Mouse (Mus musculus): Measurements from ENCODE around the gene Lrrc31. TPM values are rescaled to one million over a fixed set of nuclear protein-coding genes. Genes with fewer than 3 reads are reported as not detected.
"Not testable (repeated sequence)": the region's sequence is repeated elsewhere in the genome, so short reads cannot be mapped to it uniquely, and the experiment has no call there.

Gene Lrrc31
- not detected for total RNA-seq (2018; cell fraction: chromatin; rRNA removed)
- total RNA-seq (2018; cell fraction: cytosol; rRNA removed) = not detected
- not detected for total RNA-seq (2018; cell fraction: nucleus; rRNA removed)
- polyA plus RNA-seq (2018) = not detected in 3 replicates

DNA sequence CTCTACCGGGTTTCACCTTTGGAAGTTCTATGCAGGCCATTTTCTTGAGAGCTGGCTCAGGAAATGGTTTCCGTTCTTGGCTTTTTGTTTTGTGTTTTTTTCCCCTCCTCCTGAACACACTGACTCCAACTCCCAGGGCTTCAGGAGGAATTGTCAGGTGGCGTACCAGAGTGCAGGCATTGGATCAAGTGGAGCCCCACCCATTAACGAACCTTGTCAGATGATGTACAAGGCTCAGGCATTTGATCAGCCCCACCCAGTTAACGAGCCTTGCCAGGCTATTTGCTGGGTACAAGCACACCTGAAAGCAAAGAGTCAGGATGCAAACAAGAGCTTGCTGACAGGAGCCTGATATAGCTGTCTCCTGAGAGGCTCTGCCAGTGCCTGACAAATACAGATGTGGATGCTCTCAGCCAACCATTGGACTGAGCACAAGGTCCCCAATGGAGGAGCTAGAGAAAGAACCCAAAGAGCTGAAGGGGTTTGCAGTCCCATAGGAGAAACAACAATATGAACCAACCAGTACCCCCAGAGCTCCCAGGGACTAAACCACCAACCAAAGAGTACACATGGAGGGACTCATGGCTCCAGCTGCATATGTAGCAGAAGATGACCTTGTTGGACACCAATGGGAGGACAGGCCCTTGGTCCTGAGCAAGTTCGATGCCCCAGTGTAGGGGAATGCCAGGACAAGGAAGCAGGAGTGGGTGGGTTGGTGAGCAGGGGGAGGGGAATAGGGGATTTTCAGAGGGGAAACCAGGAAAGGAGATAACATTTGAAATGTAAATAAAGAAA lies at the start of gene Lrrc31:
Lrrc31 (minus strand) TSS at position 133 of the 795 bp plus-strand sequence.
- H3K4me3 ChIP-seq (ENCODE audit: inconsistent target); H3K27ac ChIP-seq; H3K79me2 ChIP-seq (ENCODE audit: inconsistent target); H3K36me3 ChIP-seq (ENCODE audit: inconsistent target): not testable (repeated sequence)
- 84% methylated on average over 6 of the region's 6 CpGs for WGBS (ENCODE audit: missing documents)

- WGBS (ENCODE audit: missing documents) = 92% methylated on average over 9 of the region's 9 CpGs
- Histone ChIP-seq H3K36me3 (ENCODE audit: inconsistent target) (no peaks in the 10 kb centered on the region), H3K4me3 (ENCODE audit: inconsistent target) (no peak overlapping the region), H3K27ac (no peak overlapping the region), H3K79me2 (ENCODE audit: inconsistent target) (no peaks in the 10 kb centered on the region)
These were observed 48.7 kb upstream of the Lrrc31 start for GRCm38 (mm10) chr3:30748316-30748715.

DNA sequence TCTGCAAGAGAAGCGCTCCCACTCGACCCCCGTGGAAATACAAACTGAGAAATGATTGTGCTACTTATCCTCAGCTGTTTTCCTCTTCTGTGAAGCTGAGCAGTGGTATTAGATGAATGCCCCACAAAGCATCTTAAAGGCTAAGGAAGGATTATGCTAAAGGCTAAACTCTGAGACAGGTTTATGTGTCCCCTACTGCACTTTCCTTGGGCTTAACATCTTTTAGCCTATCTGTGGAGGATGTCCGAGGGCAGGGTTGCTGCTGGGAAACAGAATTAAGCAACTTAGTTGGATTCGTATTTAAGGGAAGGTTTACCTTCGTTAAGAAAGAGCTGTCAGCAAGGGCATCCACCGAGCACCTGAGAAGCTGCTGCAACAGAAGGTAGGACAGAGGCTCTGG lies 46.4 kb upstream of the Lrrc31 start, which contains the start of gene Samd7:
Samd7 (plus strand) TSS at position 288 of the 400 bp plus-strand sequence.
- Histone ChIP-seq H3K79me2 (ENCODE audit: inconsistent target) (no peaks in the 10 kb centered on the region), H3K4me3 (ENCODE audit: inconsistent target) (no peak within 1 kb of the TSS), H3K27ac (no peak within 1 kb of the TSS), H3K36me3 (ENCODE audit: inconsistent target) (no peaks in the 10 kb centered on the region)
- WGBS (ENCODE audit: missing documents) = 75% methylated on average over 7 of the region's 7 CpGs

GRCm38 (mm10) chr3:30742891-30743290 lies 43.2 kb upstream of the Lrrc31 start:
- no peaks in the 10 kb centered on the region for H3K79me2 ChIP-seq (ENCODE audit: inconsistent target)
- no peak overlapping the region for H3K4me3 ChIP-seq (ENCODE audit: inconsistent target)
- H3K36me3 ChIP-seq (ENCODE audit: inconsistent target) = no peaks in the 10 kb centered on the region
- 88% methylated on average over 7 of the region's 7 CpGs for WGBS (ENCODE audit: missing documents)
- no peak overlapping the region for H3K27ac ChIP-seq

DNA sequence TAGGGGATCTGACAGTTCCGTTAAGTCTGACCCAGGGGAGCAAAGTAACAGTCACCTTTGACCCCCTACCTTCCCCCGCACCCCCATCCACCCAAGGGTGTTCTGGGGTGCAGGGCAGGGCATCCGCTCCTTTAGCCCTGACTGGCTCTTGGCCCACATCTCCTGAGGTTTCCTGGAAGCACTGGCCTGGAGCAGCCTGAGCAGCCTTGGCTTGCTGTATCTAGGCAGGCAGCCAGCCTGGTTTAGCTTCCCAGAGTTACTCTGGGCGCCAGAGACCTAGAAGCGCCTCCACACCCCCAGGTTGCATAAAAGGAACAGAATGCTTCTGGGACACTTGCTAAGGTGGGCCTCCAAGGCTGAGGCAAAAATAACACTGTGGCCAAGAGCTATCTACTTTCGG lies 41.7 kb upstream of the Lrrc31 start:
- Histone ChIP-seq H3K36me3 (ENCODE audit: inconsistent target) (no peaks in the 10 kb centered on the region), H3K27ac (no peak overlapping the region), H3K4me3 (ENCODE audit: inconsistent target) (no peak overlapping the region), H3K79me2 (ENCODE audit: inconsistent target) (no peaks in the 10 kb centered on the region)
- 90% methylated on average over 6 of the region's 6 CpGs for WGBS (ENCODE audit: missing documents)

DNA sequence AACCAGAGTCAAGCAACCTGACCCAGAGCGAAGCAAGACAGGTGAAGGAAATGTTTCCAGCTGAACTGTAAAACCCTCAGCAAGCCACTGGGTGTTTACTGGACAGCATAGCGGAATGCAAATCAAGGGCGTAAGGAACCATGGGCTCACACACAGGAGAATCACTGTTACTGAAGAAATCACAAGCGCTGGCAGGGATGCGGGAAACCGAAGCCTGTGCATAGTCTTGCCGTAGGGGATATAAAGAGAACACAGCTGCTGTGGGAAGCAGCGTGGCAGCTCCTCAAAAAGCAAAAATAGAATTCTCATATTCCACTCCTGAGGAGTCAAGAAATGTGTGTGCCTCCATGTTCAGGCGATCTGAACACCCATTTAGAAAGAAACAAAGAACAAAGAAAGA lies 37.2 kb upstream of the Lrrc31 start:
- H3K4me3 ChIP-seq (ENCODE audit: inconsistent target) = no peak overlapping the region
- no peaks in the 10 kb centered on the region for H3K79me2 ChIP-seq (ENCODE audit: inconsistent target)
- no peaks in the 10 kb centered on the region for H3K36me3 ChIP-seq (ENCODE audit: inconsistent target)
- H3K27ac ChIP-seq = no peak overlapping the region
- 93% methylated on average over 9 of the region's 9 CpGs for WGBS (ENCODE audit: missing documents)

DNA sequence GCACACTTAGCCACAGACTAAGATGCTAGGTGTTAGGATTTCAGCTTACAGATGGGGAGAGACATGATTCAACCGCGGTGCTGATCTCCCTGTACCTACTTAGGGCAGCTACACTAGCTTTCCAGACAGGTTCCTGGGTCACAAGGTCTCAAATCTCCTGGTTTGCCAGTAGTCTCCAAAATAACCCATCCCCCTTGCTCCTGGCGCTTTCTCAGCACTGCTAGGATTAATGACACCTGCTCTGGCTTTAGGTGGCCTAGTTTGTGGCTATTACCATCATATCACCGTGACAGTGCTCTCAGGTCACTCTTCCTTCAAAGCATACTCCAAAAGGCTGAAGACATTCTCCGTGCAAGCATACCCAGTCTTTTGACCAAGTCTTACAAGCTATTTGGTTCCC lies 29.4 kb upstream of the Lrrc31 start:
- no peaks in the 10 kb centered on the region for H3K79me2 ChIP-seq (ENCODE audit: inconsistent target)
- H3K4me3 ChIP-seq (ENCODE audit: inconsistent target) = no peak overlapping the region
- H3K36me3 ChIP-seq (ENCODE audit: inconsistent target) = no peaks in the 10 kb centered on the region
- H3K27ac ChIP-seq = no peak overlapping the region
- 86% methylated on average over 5 of the region's 5 CpGs for WGBS (ENCODE audit: missing documents)

- Histone ChIP-seq H3K4me3 (ENCODE audit: inconsistent target) (no peak overlapping the region), H3K36me3 (ENCODE audit: inconsistent target) (no peaks in the 10 kb centered on the region), H3K79me2 (ENCODE audit: inconsistent target) (no peaks in the 10 kb centered on the region), H3K27ac (no peak overlapping the region)
- 76% methylated on average over 4 of the region's 4 CpGs for WGBS (ENCODE audit: missing documents)
These were observed 27.6 kb upstream of the Lrrc31 start for GRCm38 (mm10) chr3:30727209-30727608.

DNA sequence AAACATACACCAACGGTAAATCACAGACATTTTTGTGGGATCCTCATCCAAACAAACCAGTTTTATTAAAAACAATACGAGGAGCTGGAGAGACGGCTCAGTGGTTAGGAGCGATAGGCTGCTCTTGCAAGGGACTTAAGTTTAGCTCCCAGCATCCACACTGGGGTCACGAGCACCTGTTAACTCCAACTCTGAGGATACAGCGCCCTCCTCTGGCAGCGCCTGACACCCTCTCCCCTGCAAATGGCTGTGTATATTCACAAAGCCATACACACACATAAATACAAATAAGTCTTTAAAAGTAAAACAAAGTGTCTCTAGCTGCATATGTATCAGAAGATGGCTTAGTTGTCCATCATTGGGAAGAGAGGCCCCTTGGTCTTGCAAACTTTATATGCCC lies 25.9 kb upstream of the Lrrc31 start:
- Histone ChIP-seq H3K4me3 (ENCODE audit: inconsistent target) (no peak overlapping the region), H3K79me2 (ENCODE audit: inconsistent target) (no peaks in the 10 kb centered on the region), H3K27ac (no peak overlapping the region), H3K36me3 (ENCODE audit: inconsistent target) (no peaks in the 10 kb centered on the region)
- WGBS (ENCODE audit: missing documents) = 81% methylated on average over 7 of the region's 7 CpGs

GRCm38 (mm10) chr3:30724848-30725465 lies 25.3 kb upstream of the Lrrc31 start:
- Histone ChIP-seq H3K4me3 (ENCODE audit: inconsistent target) (no peak overlapping the region), H3K79me2 (ENCODE audit: inconsistent target) (no peaks in the 10 kb centered on the region), H3K27ac (no peak overlapping the region), H3K36me3 (ENCODE audit: inconsistent target) (no peaks in the 10 kb centered on the region)
- WGBS (ENCODE audit: missing documents) = 68% methylated on average over 10 of the region's 10 CpGs

GRCm38 (mm10) chr3:30724105-30724824 lies 24.6 kb upstream of the Lrrc31 start:
- no peak overlapping the region for H3K27ac ChIP-seq
- no peaks in the 10 kb centered on the region for H3K36me3 ChIP-seq (ENCODE audit: inconsistent target)
- no peaks in the 10 kb centered on the region for H3K79me2 ChIP-seq (ENCODE audit: inconsistent target)
- 91% methylated on average over 10 of the region's 10 CpGs for WGBS (ENCODE audit: missing documents)
- no peak overlapping the region for H3K4me3 ChIP-seq (ENCODE audit: inconsistent target)

GRCm38 (mm10) chr3:30723179-30723578 lies 23.5 kb upstream of the Lrrc31 start:
- 76% methylated on average over 5 of the region's 5 CpGs for WGBS (ENCODE audit: missing documents)
- no peaks in the 10 kb centered on the region for H3K36me3 ChIP-seq (ENCODE audit: inconsistent target)
- H3K4me3 ChIP-seq (ENCODE audit: inconsistent target) = no peak overlapping the region
- no peaks in the 10 kb centered on the region for H3K79me2 ChIP-seq (ENCODE audit: inconsistent target)
- H3K27ac ChIP-seq = no peak overlapping the region

- no peak overlapping the region for H3K27ac ChIP-seq
- no peaks in the 10 kb centered on the region for H3K79me2 ChIP-seq (ENCODE audit: inconsistent target)
- WGBS (ENCODE audit: missing documents) = 90% methylated on average over 2 of the region's 2 CpGs
- no peak overlapping the region for H3K4me3 ChIP-seq (ENCODE audit: inconsistent target)
- no peaks in the 10 kb centered on the region for H3K36me3 ChIP-seq (ENCODE audit: inconsistent target)
These were observed 22.8 kb upstream of the Lrrc31 start for GRCm38 (mm10) chr3:30722461-30722860.

GRCm38 (mm10) chr3:30722036-30722435 lies 22.4 kb upstream of the Lrrc31 start:
- no peaks in the 10 kb centered on the region for H3K36me3 ChIP-seq (ENCODE audit: inconsistent target)
- no peaks in the 10 kb centered on the region for H3K79me2 ChIP-seq (ENCODE audit: inconsistent target)
- WGBS (ENCODE audit: missing documents) = 88% methylated on average over 4 of the region's 4 CpGs

GRCm38 (mm10) chr3:30718649-30719048 lies 19.0 kb upstream of the Lrrc31 start:
- Histone ChIP-seq H3K4me3 (ENCODE audit: inconsistent target) (no peak overlapping the region), H3K36me3 (ENCODE audit: inconsistent target) (no peaks in the 10 kb centered on the region), H3K79me2 (ENCODE audit: inconsistent target) (no peaks in the 10 kb centered on the region), H3K27ac (no peak overlapping the region)
- WGBS (ENCODE audit: missing documents) = 39% methylated on average over 3 of the region's 3 CpGs

More at GRCm38 (mm10) chr3:30722036-30722435, 22.4 kb upstream of the Lrrc31 start:
- Histone ChIP-seq H3K27ac (no peak overlapping the region), H3K4me3 (ENCODE audit: inconsistent target) (no peak overlapping the region)
